Mouse (Mus musculus): ENCODE measurements at regions not wholly inside any gene's neighbourhood (a gene's known extent, or its start where the extent isn't known, plus 50 kb on each side); places are given as distances from the start of the nearest gene placed in this dataset.

GRCm38 (mm10) chr9:61755311-61755710 is 159.0 kb downstream of the Rplp1 start:
- TF ChIP-seq CTCF (IDR thresholded peaks at IDR 0.05; ENCODE audit: low read depth) (no peak), EP300 (IDR thresholded peaks at IDR 0.05; ENCODE audit: low read depth) (no peak)
